Mouse (Mus musculus): ENCODE measurements around the gene Pcbd1. TPM values are rescaled to one million over a fixed set of nuclear protein-coding genes. Genes with fewer than 3 reads are reported as not detected.

Gene Pcbd1
- polyA plus RNA-seq, 1 experiment from 2014 or later, result 137 TPM

- no peak overlapping the region for H3K9ac ChIP-seq (ENCODE audit: low read depth, low read length)
- no peak overlapping the region for H3K4me3 ChIP-seq (ENCODE audit: low read depth, low read length)
- peak; percentile 53 for ATAC-seq (replicated peaks; ENCODE audit: low FRiP score)
- H3K36me3 ChIP-seq (ENCODE audit: control insufficient read depth, insufficient read depth, low read length), result no peaks in the 10 kb centered on the region
- peak; percentile 64 for DNase-seq (ENCODE audit: low spot score)
- H3K27me3 ChIP-seq (replicated peaks; ENCODE audit: control insufficient read depth, insufficient read depth, low read length), result no peaks in the 10 kb centered on the region
- H3K4me1 ChIP-seq (replicated peaks; ENCODE audit: control insufficient read depth, insufficient read depth, low read length), result peaks cover 14% of the 10 kb centered on the region
- H3K27ac ChIP-seq (ENCODE audit: low read depth, low read length), result no peak overlapping the region
- peak overlapping the region; percentile 50 for H3K4me2 ChIP-seq
- no peaks in the 10 kb centered on the region for H3K9me3 ChIP-seq (ENCODE audit: control insufficient read depth, low read length)
- 6% methylated on average over 8 of the region's 8 CpGs for WGBS
Measured at GRCm38 (mm10) chr10:61064635-61065034, 24.5 kb upstream of the Pcbd1 start.

- Histone ChIP-seq H3K36me3 (ENCODE audit: control insufficient read depth, insufficient read depth, low read length) (no peaks in the 10 kb centered on the region), H3K27ac (ENCODE audit: low read depth, low read length) (no peak overlapping the region), H3K4me3 (ENCODE audit: low read depth, low read length) (no peak overlapping the region), H3K27me3 (replicated peaks; ENCODE audit: control insufficient read depth, insufficient read depth, low read length) (no peaks in the 10 kb centered on the region), H3K4me2 (peak overlapping the region; percentile 50; the same call in 1 of the 2 replicates), H3K4me1 (replicated peaks; ENCODE audit: control insufficient read depth, insufficient read depth, low read length) (peaks cover 14% of the 10 kb centered on the region), H3K9ac (ENCODE audit: low read depth, low read length) (no peak overlapping the region), H3K9me3 (ENCODE audit: control insufficient read depth, low read length) (no peaks in the 10 kb centered on the region)
- 55% methylated on average over 13 of the region's 13 CpGs for WGBS
- DNase-seq (ENCODE audit: low spot score) (no peak), ATAC-seq (replicated peaks; ENCODE audit: low FRiP score) (0 out of 2 replicates have a peak, but pooled peaks have one; percentile 35)
Measured at GRCm38 (mm10) chr10:61065287-61066005, 23.7 kb upstream of the Pcbd1 start.

GRCm38 (mm10) chr10:61068436-61069192 is 20.5 kb upstream of the Pcbd1 start:
- peak; percentile 17; the same call in 1 of the 2 replicates for ATAC-seq (replicated peaks; ENCODE audit: low FRiP score)
- no peaks in the 10 kb centered on the region for H3K27me3 ChIP-seq (replicated peaks; ENCODE audit: control insufficient read depth, insufficient read depth, low read length)

GRCm38 (mm10) chr10:61069248-61069647 is 19.9 kb upstream of the Pcbd1 start:
- H3K4me3 ChIP-seq (ENCODE audit: low read depth, low read length), result no peak overlapping the region
- 13% methylated on average over 13 of the region's 13 CpGs for WGBS
- ATAC-seq (replicated peaks; ENCODE audit: low FRiP score) (no peak), DNase-seq (ENCODE audit: low spot score) (no peak)
- peak overlapping the region; percentile 19; the same call in 1 of the 2 replicates for H3K4me2 ChIP-seq
- H3K27ac ChIP-seq (ENCODE audit: low read depth, low read length), result no peak overlapping the region
- no peaks in the 10 kb centered on the region for H3K36me3 ChIP-seq (ENCODE audit: control insufficient read depth, insufficient read depth, low read length)
- no peaks in the 10 kb centered on the region for H3K9me3 ChIP-seq (ENCODE audit: control insufficient read depth, low read length)
- peaks cover 14% of the 10 kb centered on the region for H3K4me1 ChIP-seq (replicated peaks; ENCODE audit: control insufficient read depth, insufficient read depth, low read length)
- H3K27me3 ChIP-seq (replicated peaks; ENCODE audit: control insufficient read depth, insufficient read depth, low read length), result no peaks in the 10 kb centered on the region
- H3K9ac ChIP-seq (ENCODE audit: low read depth, low read length), result no peak overlapping the region

More at GRCm38 (mm10) chr10:61068436-61069192, 20.5 kb upstream of the Pcbd1 start:
- Histone ChIP-seq H3K4me2 (no peak overlapping the region; the same call in 1 of the 2 replicates), H3K9me3 (ENCODE audit: control insufficient read depth, low read length) (no peaks in the 10 kb centered on the region), H3K9ac (ENCODE audit: low read depth, low read length) (no peak overlapping the region), H3K4me3 (ENCODE audit: low read depth, low read length) (no peak overlapping the region), H3K27ac (ENCODE audit: low read depth, low read length) (no peak overlapping the region), H3K4me1 (replicated peaks; ENCODE audit: control insufficient read depth, insufficient read depth, low read length) (peaks cover 14% of the 10 kb centered on the region), H3K36me3 (ENCODE audit: control insufficient read depth, insufficient read depth, low read length) (no peaks in the 10 kb centered on the region)
- WGBS, result 11% methylated on average over 8 of the region's 8 CpGs
- no peak for DNase-seq (ENCODE audit: low spot score)

- no peak overlapping the region for H3K27ac ChIP-seq (ENCODE audit: low read depth, low read length)
- 12% methylated on average over 16 of the region's 16 CpGs for WGBS
- no peaks in the 10 kb centered on the region for H3K36me3 ChIP-seq (ENCODE audit: control insufficient read depth, insufficient read depth, low read length)
- H3K4me1 ChIP-seq (replicated peaks; ENCODE audit: control insufficient read depth, insufficient read depth, low read length), result peaks cover 2% of the 10 kb centered on the region; the same call in 1 of the 2 replicates
- H3K27me3 ChIP-seq (replicated peaks; ENCODE audit: control insufficient read depth, insufficient read depth, low read length), result 0 out of 2 replicates have a peak, but pooled peaks cover 3% of the 10 kb centered on the region
- no peak overlapping the region for H3K4me3 ChIP-seq (ENCODE audit: low read depth, low read length)
- H3K4me2 ChIP-seq, result no peak overlapping the region
- ATAC-seq (replicated peaks; ENCODE audit: low FRiP score) (no peak), DNase-seq (ENCODE audit: low spot score) (peak; percentile 67)
- H3K9me3 ChIP-seq (ENCODE audit: control insufficient read depth, low read length), result no peaks in the 10 kb centered on the region
- no peak overlapping the region for H3K9ac ChIP-seq (ENCODE audit: low read depth, low read length)
Measured at GRCm38 (mm10) chr10:61072324-61072723, 16.8 kb upstream of the Pcbd1 start.

- Histone ChIP-seq H3K4me3 (ENCODE audit: low read depth, low read length) (no peak overlapping the region), H3K4me2 (no peak overlapping the region), H3K9me3 (ENCODE audit: control insufficient read depth, low read length) (no peaks in the 10 kb centered on the region), H3K36me3 (ENCODE audit: control insufficient read depth, insufficient read depth, low read length) (no peaks in the 10 kb centered on the region), H3K27me3 (replicated peaks; ENCODE audit: control insufficient read depth, insufficient read depth, low read length) (0 out of 2 replicates have a peak, but pooled peaks cover 3% of the 10 kb centered on the region), H3K4me1 (replicated peaks; ENCODE audit: control insufficient read depth, insufficient read depth, low read length) (no peaks in the 10 kb centered on the region; the same call in 1 of the 2 replicates), H3K9ac (ENCODE audit: low read depth, low read length) (no peak overlapping the region), H3K27ac (ENCODE audit: low read depth, low read length) (no peak overlapping the region)
- no peak for DNase-seq (ENCODE audit: low spot score)
- no peak for ATAC-seq (replicated peaks; ENCODE audit: low FRiP score)
- whole genome bisulfite sequencing, result 9% methylated on average over 1 of the region's 1 CpGs
Measured at GRCm38 (mm10) chr10:61074643-61075042, 14.5 kb upstream of the Pcbd1 start.

- H3K9me3 ChIP-seq (ENCODE audit: control insufficient read depth, low read length), result no peaks in the 10 kb centered on the region
- H3K4me3 ChIP-seq (ENCODE audit: low read depth, low read length), result no peak overlapping the region
- H3K4me2 ChIP-seq, result no peak overlapping the region
- WGBS, result 84% methylated on average over 3 of the region's 3 CpGs
- no peak overlapping the region for H3K9ac ChIP-seq (ENCODE audit: low read depth, low read length)
- no peaks in the 10 kb centered on the region for H3K36me3 ChIP-seq (ENCODE audit: control insufficient read depth, insufficient read depth, low read length)
- 0 out of 2 replicates have a peak, but pooled peaks cover 3% of the 10 kb centered on the region for H3K27me3 ChIP-seq (replicated peaks; ENCODE audit: control insufficient read depth, insufficient read depth, low read length)
- H3K4me1 ChIP-seq (replicated peaks; ENCODE audit: control insufficient read depth, insufficient read depth, low read length), result no peaks in the 10 kb centered on the region; the same call in 1 of the 2 replicates
- ATAC-seq (replicated peaks; ENCODE audit: low FRiP score), result no peak
- no peak for DNase-seq (ENCODE audit: low spot score)
- H3K27ac ChIP-seq (ENCODE audit: low read depth, low read length), result no peak overlapping the region
Measured at GRCm38 (mm10) chr10:61075607-61076006, 13.5 kb upstream of the Pcbd1 start.

- Histone ChIP-seq H3K4me2 (peak overlapping the region; percentile 54), H3K9me3 (ENCODE audit: control insufficient read depth, low read length) (no peaks in the 10 kb centered on the region), H3K27ac (ENCODE audit: low read depth, low read length) (no peak overlapping the region), H3K4me3 (ENCODE audit: low read depth, low read length) (no peak overlapping the region), H3K4me1 (replicated peaks; ENCODE audit: control insufficient read depth, insufficient read depth, low read length) (no peaks in the 10 kb centered on the region; the same call in 1 of the 2 replicates), H3K36me3 (ENCODE audit: control insufficient read depth, insufficient read depth, low read length) (no peaks in the 10 kb centered on the region), H3K9ac (ENCODE audit: low read depth, low read length) (no peak overlapping the region), H3K27me3 (replicated peaks; ENCODE audit: control insufficient read depth, insufficient read depth, low read length) (0 out of 2 replicates have a peak, but pooled peaks cover 2% of the 10 kb centered on the region)
- 36% methylated on average over 14 of the region's 14 CpGs for WGBS
- ATAC-seq (replicated peaks; ENCODE audit: low FRiP score), result peak; percentile 94
- DNase-seq (ENCODE audit: low spot score), result peak; percentile 45
Measured at GRCm38 (mm10) chr10:61080227-61080930, 8.8 kb upstream of the Pcbd1 start.

All from liver, embryonic 11.5 days (tissue).